Mouse (Mus musculus) urinary bladder, postnatal 36 days (tissue): ENCODE results near the gene Haus7.
A peak's percentile ranks its signal among the peaks of the same experiment; 100 is the strongest.
"Not testable (repeated sequence)": the region's sequence is repeated elsewhere in the genome, so short reads cannot be mapped to it uniquely, and the experiment has no call there.

Experiments
- DNase-seq, 2 experiments: peaks; one replicate each; pipeline ENCODE4 v3.0.0; 2022; ENCODE audit warnings: low spot score in 2 of 2, mixed read lengths in 1 of 2

Haus7 gene

DNA sequence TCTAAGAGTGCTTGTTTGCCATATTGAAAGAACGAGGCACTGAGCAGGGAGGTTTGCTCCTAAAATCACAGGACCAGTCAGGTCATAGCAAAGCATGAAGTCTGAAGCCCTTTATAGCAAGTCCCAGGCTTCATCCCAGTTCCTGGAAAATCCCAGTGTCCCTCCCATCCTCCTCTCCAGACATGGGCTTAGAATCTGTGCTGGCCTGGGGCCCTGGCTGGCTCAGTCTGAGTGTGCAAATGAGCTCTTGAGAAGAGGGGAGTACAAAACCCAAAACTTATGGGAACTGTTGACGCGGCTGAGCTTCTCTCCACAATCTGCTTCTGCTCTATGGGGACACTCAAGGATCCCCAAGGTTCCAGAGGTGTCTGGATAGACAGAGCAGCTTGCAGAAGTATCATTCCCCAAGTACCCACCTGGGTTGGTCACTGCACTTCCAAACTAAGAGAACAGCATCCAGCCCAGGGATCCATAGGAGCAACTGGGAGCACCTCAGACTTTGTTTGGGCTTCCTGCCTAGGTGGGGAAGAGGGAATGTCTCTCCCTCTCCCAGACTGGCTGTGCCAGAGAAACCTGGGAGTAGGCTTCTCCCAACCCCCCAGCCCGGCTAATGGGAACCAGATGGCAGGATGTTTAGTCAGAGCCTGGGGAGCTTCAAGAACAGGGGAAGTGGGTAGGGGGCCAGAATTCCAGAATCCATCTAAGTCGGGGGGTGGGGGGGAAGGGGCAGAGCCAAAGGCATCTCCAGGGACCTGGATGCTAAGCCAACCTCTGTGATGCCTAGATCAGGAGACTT is 8.8 kb upstream of the Haus7 start:
- peak in 1 of 2 experiments; percentile 41 for DNase-seq

- DNase-seq = peak in 1 of 2 experiments; percentile 55
These were observed 6.8 kb upstream of the Haus7 start for GRCm38 (mm10) chrX:73465483-73466186.

DNA sequence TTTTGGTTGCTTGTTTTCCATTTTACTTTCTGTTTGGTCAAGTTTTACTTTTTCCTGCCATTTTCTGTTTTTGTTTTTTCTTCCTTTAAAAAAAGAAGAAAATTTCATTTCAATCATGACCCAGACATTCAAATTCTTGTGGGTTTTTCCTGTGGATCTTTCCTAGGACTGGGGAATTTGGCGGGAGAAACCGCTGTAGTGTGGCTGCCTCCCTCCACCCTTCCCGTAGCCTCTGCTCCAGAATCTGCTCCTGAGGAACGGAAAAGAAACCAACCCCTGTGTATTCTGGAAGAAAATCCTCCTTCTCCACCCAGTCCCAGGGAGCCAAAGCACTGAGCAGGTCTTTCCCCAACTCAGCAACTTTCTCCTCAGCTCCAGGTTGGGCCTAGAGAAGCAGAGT is 1.9 kb upstream of the Haus7 start:
- DNase-seq = no peak

- DNase-seq = peak; percentile 28 to 47
These were observed 6.9 kb downstream of the Haus7 start for GRCm38 (mm10) chrX:73451949-73452348.

- no peak for DNase-seq
These were observed 17.4 kb downstream of the Haus7 start for GRCm38 (mm10) chrX:73441428-73441827.

- DNase-seq = peak; percentile 12 to 36
These were observed 23.6 kb downstream of the Haus7 start, which contains the start of gene Trex2 for GRCm38 (mm10) chrX:73435252-73435651. Gene Trex2 (minus strand): TSS chrX:73435344.

DNA sequence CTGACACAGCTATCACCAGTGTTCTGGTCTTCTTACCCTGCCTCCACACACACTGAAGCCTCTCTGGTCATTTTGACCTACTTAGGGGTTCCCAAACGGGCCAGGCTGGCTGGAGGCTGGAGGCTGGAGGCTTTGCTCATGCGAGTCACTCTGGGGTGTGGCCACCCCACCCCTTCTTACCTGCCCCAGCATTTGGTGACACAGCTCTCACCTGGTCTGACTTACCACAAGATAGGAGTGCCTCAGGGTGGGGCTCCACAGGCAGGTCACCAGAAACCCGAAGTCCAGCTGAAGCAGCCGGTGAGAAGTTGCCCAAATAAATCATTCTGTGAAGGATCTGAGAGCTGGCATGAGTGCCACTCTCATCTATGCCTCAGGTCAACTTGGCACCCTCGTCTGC is 26.0 kb downstream of the Haus7 start:
- DNase-seq = peak in 1 of 2 experiments; percentile 21

DNA sequence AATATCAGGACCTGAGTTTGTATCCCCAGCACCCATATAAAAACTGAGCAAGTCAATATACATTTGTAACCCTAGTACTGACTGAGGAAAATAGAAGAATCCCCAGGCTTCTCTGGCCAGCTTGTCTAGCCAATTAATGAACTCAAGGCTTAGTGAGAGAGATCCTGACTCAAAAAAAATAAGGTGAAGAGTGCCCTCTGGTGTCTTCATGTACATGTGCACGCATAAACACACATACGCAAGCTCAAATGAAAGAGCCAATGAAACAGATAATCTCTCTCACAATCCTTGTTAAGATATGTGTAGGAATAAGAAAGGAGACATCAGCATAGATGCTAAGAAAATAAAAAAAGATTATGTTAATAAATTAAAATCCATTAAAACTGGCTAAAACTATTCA is 28.8 kb downstream of the Haus7 start:
- no peak for DNase-seq

GRCm38 (mm10) chrX:73412767-73413166 is 46.1 kb downstream of the Haus7 start:
- DNase-seq = no peak

- no peak for DNase-seq
These were observed 47.8 kb downstream of the Haus7 start, which contains the start of gene Zfp92 for GRCm38 (mm10) chrX:73410880-73411517. Gene Zfp92 (plus strand): TSS chrX:73411096.

DNA sequence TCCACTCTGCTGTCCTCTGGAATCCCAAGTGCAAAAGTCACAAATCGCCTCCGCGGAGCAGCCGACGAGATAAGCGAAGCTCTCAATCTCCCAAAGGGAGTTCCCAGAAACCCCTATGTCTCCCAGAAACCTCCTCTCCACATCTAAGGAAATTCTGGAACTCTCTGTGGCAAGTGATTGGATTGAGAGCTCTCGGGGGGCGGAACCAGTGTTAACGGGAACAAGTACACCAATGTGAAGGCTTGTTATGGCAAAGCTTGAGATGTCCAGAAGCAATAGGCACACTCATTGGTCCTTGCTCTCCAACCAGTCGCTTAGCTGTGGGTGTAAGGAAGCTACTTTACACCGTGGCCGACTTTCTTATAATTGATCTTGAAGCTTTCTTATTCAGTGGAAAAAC is 57.2 kb downstream of the Haus7 start:
- DNase-seq = no peak

DNA sequence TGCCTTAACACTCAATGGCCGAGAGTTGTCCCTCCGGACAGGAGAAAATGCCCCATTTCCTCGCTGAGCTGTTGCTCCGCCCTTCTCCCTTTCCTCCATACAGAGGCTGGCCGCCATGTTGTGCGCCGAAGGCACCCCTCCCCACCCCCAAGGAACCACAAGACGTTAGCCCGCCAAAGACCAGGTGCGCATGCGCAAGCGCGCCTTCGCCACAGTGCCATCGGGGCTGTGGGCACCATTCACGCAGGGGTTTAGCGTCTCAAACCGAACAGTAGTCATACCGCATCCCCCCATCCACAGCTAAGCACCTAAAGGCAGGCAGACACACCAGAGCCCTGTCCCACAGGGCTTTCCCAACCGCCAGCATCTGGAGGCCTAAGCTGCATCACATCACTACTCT is 57.9 kb downstream of the Haus7 start:
- DNase-seq = no peak

DNA sequence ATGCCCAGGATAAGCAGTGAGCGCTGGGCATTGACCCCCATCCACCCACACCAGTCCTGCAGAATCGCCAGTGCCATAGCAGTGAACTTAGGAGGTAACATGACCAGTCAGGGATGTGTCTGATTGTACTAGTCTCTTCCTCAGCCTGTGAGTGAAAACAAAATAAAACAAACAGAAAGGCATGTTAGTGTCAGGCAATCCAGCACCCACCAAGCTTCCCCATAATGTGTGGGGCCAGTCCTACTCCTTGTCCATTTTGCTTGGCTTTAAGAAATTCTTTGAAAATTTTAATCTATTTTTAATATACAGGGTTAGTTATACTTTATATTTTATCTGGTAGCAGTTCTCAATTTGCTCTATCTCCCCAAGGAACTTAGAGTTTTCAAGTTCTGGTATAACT is 60.2 kb downstream of the Haus7 start, which contains the start of gene Gm18336:
TSS of gene Gm18336 (minus strand) at position 101 of the 400 bp plus-strand sequence.
- not testable (repeated sequence) for DNase-seq

DNA sequence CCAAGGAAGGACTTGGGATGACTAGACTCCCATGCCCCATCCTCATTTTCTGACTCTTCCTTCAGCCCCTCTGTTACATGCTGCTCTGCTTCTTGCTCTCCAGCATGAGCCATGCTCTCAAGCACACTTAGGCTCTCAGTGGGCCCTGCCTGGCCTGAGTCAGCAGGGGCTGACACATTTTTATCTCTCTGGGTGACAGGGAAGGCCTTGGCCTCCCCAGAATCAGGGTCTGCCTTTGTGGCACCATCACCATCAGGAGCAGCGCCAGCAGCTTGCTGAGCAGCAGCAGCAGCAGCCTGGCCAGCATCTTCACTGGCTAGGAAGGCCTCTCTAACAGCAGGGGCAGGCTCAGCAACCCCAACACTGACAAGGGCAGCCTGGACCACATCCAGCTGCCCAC is 62.4 kb downstream of the Haus7 start:
- DNase-seq = no peak

DNA sequence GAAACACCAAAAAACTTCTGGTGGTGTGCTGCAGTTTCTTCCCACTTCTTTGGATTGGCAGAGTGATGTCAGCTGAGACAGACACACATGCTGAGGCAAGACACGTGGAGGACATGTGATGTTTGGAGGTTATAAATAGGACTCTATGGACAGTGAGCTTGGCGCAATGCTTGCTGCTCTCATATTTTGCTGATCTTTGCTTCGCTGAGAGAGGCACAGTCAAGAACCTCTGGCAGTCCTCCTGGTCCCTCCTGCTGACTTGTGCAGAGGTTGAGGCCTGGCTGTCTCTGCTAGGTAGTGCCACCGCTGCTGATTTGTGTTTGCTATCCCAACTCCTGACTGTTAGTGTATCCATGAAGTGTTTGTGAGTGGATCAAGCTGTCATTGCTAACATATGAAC is 67.4 kb downstream of the Haus7 start:
- DNase-seq = no peak
